Mouse (Mus musculus) cerebellum, adult 2 months (tissue): ENCODE data around the gene Yipf2.

ENCODE experiments used
- CTCF ChIP-seq: fragments of 200-500 bp; IDR thresholded peaks from 2 replicates; pipeline ENCODE4 v1.5.1; 2011; ENCODE audit warnings: low read depth, mild to moderate bottlenecking, control low read depth, low read length, moderate library complexity, borderline replicate concordance; ENCODE audit not compliant: insufficient read depth
- POLR2A ChIP-seq: fragments of 200-500 bp; IDR thresholded peaks from 2 replicates; pipeline ENCODE4 v1.6.1; 2011; ENCODE audit warnings: low read length, control low read depth, borderline replicate concordance; ENCODE audit not compliant: insufficient read depth

DNA sequence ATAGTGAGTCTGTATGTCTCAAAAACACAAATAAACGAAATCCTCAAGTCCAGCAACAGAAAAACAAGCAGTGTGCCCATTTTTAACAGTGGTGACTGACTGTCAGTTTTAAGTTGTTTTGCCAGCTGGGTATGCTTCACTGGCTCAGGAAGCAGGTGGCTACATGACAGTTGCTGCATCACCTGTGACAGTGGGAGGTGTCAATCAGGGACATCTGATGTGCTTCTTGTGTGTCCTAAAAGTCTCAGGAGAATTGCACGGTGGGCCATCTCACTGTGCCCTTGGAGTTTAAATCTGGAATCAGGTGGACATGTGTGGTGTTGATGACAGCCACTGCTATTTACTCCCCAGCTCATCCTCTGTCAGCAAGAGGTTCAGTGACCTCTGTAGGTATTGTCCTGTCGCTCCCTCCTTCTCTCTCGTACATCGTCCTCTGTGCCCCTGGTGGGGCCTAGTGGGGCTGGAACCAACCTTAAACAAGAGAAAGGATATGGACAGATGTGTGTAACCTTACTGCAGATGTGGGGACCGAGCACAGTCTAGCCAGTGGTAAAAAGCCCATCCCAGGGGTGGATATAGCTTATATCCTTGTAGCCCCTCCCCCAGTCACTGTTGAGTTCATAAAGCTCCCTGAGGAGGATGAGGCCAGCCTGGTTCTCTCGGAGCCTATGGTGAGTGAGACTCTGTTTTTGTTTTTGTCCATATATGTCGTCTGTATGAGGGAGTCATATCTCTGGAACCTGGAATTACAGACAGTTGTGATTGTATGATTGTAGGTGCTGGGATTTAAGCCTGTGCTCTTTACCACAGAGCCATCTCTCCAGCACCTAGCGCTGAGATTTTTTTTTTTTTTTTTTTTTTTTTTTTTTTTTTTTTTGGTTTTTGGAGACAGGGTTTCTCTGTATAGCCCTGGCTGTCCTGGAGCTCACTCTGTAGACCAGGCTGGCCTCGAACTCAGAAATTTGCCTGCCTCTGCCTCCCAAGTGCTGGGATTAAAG lies 33.0 kb upstream of the Yipf2 start:
- TF ChIP-seq CTCF (no peak), POLR2A (no peak)
